Mouse (Mus musculus) hematopoietic stem cell, adult 5-6 weeks (primary cell): ENCODE data around the gene Nkain4. TPM values are rescaled to one million over a fixed set of nuclear protein-coding genes. Genes with fewer than 3 reads are reported as not detected.

ENCODE experiments used
- ATAC-seq, 2 experiments: fragments of 125-278 bp in 1 of 2; replicated peaks in 1 of 2; 2 replicates each; pipeline ENCODE4 v1.8.0; 2016 to 2017; ENCODE audit warnings: inconsistent platforms in 2 of 2, mild to moderate bottlenecking in 2 of 2, moderate number of reproducible peaks in 2 of 2, low read depth in 1 of 2, moderate TSS enrichment in 1 of 2; ENCODE audit not compliant: low FRiP score in 2 of 2, poor library complexity in 2 of 2, severe bottlenecking in 2 of 2, insufficient read depth in 1 of 2, low TSS enrichment in 1 of 2
- total RNA-seq: library from RNA; stranded (forward); fragments of 172-1452, 232-1000 nt; gene quantifications from 2 replicates; pipeline ENCODE4 v1.2.3, GENCODE M21; 2017

The Nkain4 gene
- total RNA-seq, 1 experiment from 2014 or later = not detected

- ATAC-seq = no peak
These were observed 8.3 kb upstream of the Nkain4 start for GRCm38 (mm10) chr2:180962616-180963308.

GRCm38 (mm10) chr2:180960187-180960586, 5.7 kb upstream of the Nkain4 start:
- no peak for ATAC-seq

- no peak for ATAC-seq
These were observed 5.1 kb upstream of the Nkain4 start for GRCm38 (mm10) chr2:180959605-180960004.

GRCm38 (mm10) chr2:180953638-180954037, 861 bp downstream of the Nkain4 start:
- no peak for ATAC-seq

GRCm38 (mm10) chr2:180952731-180953171, 1.7 kb downstream of the Nkain4 start:
- no peak for ATAC-seq

- no peak for ATAC-seq
These were observed 4.6 kb downstream of the Nkain4 start for GRCm38 (mm10) chr2:180949947-180950346.

- no peak for ATAC-seq
These were observed 12.6 kb downstream of the Nkain4 start for GRCm38 (mm10) chr2:180941869-180942268.

GRCm38 (mm10) chr2:180940187-180940586, 14.3 kb downstream of the Nkain4 start:
- peak; percentile 37 to 38; a peak in 1 of 4 replicates for ATAC-seq

- ATAC-seq = no peak
These were observed 22.1 kb downstream of the Nkain4 start for GRCm38 (mm10) chr2:180932418-180932817.

- no peak for ATAC-seq
These were observed 25.8 kb downstream of the Nkain4 start, which contains the start of gene Birc7 for GRCm38 (mm10) chr2:180928723-180929122. Birc7 (plus strand) TSS chr2:180929023.

- peak; percentile 58 to 61 for ATAC-seq
These were observed 29.3 kb downstream of the Nkain4 start for GRCm38 (mm10) chr2:180925176-180925575.

- ATAC-seq = no peak
These were observed 31.8 kb downstream of the Nkain4 start for GRCm38 (mm10) chr2:180922739-180923138.

GRCm38 (mm10) chr2:180920810-180921400, 33.6 kb downstream of the Nkain4 start, which contains the start of gene Ythdf1:
Ythdf1 (minus strand) TSS chr2:180920949.
- ATAC-seq = peak; percentile 86 to 91

- peak in 1 of 2 experiments; percentile 11; a peak in 2 of 4 replicates for ATAC-seq
These were observed 34.3 kb downstream of the Nkain4 start for GRCm38 (mm10) chr2:180919913-180920809.

GRCm38 (mm10) chr2:180915886-180916433, 38.5 kb downstream of the Nkain4 start:
- ATAC-seq = no peak

- ATAC-seq = no peak
These were observed 43.6 kb downstream of the Nkain4 start for GRCm38 (mm10) chr2:180910928-180911327.

GRCm38 (mm10) chr2:180905556-180906221, 48.8 kb downstream of the Nkain4 start:
- ATAC-seq = no peak
